Mouse (Mus musculus) MEL-GATA-1-ER (cell line): ENCODE data around the gene Uri1.

ENCODE experiments used
- DNase-seq: peaks from one replicate; pipeline ENCODE4 v3.0.0-alpha.2; 2012; ENCODE audit warnings: low read depth; ENCODE audit errors: extremely low read depth

The Uri1 gene

DNA sequence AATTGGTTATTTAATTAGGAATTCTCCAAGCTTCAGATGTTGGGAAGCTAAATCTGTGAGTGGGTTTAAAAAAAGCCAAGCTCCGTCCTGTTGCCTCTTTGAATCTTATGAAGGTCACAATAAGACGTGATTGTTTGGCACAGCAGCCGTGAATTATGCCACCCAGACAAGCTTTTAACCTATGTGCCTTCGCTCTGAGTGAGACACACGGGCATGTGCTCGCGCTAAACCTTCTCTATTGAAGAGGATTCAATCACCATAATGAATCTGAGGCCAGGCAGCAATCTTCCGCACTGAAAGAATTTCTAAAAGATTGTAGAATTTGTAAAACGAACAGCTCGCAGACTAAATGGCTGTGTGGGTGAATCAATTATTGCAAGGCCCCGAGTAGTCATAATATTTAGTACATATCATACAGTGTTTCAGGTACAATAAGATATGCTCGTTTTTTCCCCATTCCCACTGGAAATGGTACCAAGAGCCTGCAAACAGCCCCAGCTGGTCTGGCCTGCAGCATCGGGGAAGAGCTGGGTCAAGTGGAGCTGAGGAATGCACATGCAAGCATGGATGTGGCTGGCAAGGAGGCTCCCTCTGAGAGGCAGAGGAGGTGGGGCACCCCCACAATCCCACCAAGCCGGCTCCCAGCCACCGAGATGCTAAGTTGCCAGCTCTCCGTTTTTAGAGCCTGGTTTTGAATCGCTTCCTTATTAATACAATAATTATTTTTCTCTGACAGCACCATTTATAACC, 101.5 kb downstream of the Uri1 start:
- DNase-seq = no peak

DNA sequence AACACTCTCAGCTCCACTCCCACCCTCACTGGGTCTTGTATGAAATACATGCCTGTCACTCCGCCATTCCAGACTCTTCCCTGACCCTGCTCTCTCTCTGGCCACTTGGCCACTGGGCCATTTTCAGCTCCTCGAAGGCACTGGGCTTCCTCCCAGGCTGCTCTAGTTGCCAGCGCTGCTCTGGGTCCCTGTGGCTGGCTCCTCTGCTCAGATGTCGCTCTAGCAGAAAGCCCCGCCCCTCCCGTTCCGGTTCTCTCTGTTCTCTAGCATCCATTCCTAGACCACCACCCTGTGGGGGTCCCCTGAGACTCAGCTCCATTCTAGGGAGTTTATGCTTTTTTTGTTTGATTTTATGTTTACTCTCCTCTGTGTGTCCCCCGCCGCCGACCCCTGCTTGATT, 104.4 kb downstream of the Uri1 start:
- no peak for DNase-seq

DNA sequence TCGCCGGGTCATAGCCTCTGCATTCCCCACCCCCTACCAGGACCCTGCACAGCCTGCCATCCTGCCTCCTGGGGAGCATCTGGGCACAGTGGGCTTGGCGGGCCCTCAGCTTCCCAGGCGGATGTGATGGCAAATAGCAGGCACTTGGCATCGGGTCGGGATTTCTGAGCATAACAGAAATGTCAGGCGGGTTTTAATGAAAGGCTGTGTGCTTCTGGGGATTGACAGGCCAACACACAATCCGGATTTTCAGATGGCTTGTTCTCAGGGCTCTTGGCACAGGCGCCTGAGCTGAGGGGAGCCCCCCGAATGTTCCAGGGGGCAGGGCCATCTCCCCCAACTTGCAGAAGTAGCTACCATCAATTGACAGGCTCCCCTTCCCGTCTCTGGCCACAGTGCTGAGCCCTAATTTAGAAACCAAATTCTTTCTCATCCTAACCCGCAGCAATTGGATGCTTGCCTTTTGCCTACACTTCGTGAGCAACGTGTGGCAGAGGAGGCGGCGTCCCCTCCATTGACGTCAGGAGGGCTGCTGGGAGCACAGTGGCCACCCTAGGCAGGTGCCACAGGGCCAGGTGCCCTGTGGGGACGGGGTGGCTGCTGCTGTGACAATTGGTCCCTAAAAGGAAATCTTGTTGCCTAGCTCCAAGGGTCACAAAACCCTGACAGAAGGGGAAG, 106.5 kb downstream of the Uri1 start:
- DNase-seq = no peak

DNA sequence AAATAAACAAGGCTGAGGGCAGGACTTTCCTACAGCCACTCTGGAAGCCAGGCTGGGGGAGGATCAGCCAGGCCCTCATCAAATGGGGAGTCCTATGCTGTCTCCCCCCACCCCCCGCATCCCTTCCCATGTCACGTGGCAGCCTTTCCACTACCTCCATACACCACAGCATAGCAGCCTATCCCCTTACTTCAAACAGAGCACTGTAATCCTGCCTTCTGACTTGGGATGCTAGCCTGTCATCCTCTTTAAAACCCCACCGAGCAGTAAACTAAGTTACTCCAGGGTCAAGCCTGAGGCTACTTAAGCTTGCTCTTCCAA, 111.6 kb downstream of the Uri1 start:
- no peak for DNase-seq

DNA sequence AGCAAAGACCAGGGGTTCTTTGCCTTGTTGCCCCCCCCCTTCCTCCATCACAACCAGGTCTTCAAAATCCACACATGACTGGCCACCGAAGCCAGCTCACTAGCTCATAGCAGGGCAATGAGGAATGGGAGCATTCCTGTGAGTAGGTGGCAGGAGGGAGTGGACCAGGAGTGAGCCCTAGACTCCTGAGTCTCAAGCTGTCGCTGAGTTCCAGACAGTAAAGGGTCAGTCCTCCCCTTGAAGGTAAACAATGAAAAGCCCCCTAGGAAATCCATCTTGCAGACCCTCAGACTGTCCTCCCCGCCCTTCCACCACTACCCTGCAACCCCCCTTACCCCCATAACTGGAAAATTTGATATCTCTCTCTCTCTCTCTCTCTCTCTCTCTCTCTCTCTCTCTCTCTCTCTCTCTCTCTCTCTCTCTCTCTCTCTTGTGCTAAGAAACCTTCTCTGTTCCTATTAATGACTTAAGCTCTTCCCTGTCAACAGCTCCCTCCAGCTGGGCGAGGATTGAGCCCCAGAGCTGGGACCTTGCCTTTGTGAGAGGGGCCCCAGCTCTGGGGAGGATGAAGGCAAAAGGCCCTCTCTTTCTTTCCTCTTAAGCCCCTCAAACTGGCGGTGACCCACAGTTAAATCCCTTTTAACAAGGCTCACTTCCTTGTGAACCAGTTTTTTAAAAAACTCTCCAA, 112.1 kb downstream of the Uri1 start:
- no peak for DNase-seq

DNA sequence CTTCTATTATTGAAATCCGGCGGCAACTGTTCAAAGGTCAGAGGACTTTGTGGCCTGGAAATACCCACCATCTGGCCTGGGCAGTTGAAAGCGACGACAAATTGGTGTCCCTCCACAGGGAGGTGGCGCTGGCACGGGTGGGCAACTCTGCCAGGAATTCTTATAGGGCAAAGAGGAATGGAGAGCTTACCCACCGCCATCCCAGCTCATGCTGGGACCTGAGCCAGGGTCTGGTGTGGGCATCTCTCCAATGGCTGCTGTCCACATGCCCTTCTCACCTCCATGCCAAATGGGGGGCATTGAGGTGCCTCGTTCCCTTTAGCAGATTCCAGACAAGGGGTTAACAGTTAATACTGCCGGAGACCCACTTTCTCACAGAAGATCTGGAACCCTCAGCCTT, 113.2 kb downstream of the Uri1 start:
- no peak for DNase-seq
